Mouse (Mus musculus): ENCODE results near the gene Gabra4. TPM values are rescaled to one million over a fixed set of nuclear protein-coding genes. Genes with fewer than 3 reads are reported as not detected.

Gabra4 gene
- polyA plus RNA-seq, 1 experiment from 2014 or later, result 9.9 TPM

Other genes starting within 250 kb of the Gabra4 start
- not detected in 2 replicates for gene Cox7b2, start 110.1 kb downstream of the Gabra4 start, polyA plus RNA-seq (2015; fragmentation: Nextera tagmentation; extraction: Ambion mirVana)
- 4.8 TPM in 2 replicates for gene Gabrb1, start 195 bp downstream of the Gabra4 start, polyA plus RNA-seq (2015; fragmentation: Nextera tagmentation; extraction: Ambion mirVana)

Data from forebrain, embryonic 13.5 days (tissue).